Mouse (Mus musculus) thymus, postnatal 10 days (tissue): ENCODE measurements around the gene Exoc6.

ENCODE experiments used
- DNase-seq, 2 experiments: peaks; one replicate each; pipeline ENCODE4 v3.0.0; 2021; ENCODE audit warnings: low spot score in 2 of 2

Exoc6 gene

GRCm38 (mm10) chr19:37574802-37575201 lies 24.6 kb downstream of the Exoc6 start:
- no peak for DNase-seq

GRCm38 (mm10) chr19:37579607-37580006 lies 29.4 kb downstream of the Exoc6 start:
- no peak for DNase-seq

- DNase-seq, result no peak
These were observed 30.2 kb downstream of the Exoc6 start for GRCm38 (mm10) chr19:37580438-37580837.

- DNase-seq, result no peak
These were observed 35.0 kb downstream of the Exoc6 start for GRCm38 (mm10) chr19:37585210-37585609.

GRCm38 (mm10) chr19:37585684-37586083 lies 35.5 kb downstream of the Exoc6 start:
- no peak for DNase-seq

- DNase-seq, result no peak
These were observed 40.3 kb downstream of the Exoc6 start for GRCm38 (mm10) chr19:37590544-37590943.

- DNase-seq, result peak in 1 of 2 experiments; percentile 27
These were observed 52.0 kb downstream of the Exoc6 start for GRCm38 (mm10) chr19:37601968-37602848.

GRCm38 (mm10) chr19:37609991-37610390 lies 59.8 kb downstream of the Exoc6 start:
- DNase-seq, result no peak

- no peak for DNase-seq
These were observed 62.7 kb downstream of the Exoc6 start for GRCm38 (mm10) chr19:37612893-37613292.

- no peak for DNase-seq
These were observed 64.9 kb downstream of the Exoc6 start for GRCm38 (mm10) chr19:37615039-37615630.

GRCm38 (mm10) chr19:37647994-37648393 lies 97.8 kb downstream of the Exoc6 start:
- DNase-seq, result no peak

- no peak for DNase-seq
These were observed 100.3 kb downstream of the Exoc6 start for GRCm38 (mm10) chr19:37650526-37650925.

- no peak for DNase-seq
These were observed 103.8 kb downstream of the Exoc6 start for GRCm38 (mm10) chr19:37654012-37654411.

GRCm38 (mm10) chr19:37656441-37656840 lies 106.2 kb downstream of the Exoc6 start:
- DNase-seq, result no peak

- no peak for DNase-seq
These were observed 115.0 kb downstream of the Exoc6 start for GRCm38 (mm10) chr19:37665256-37665655.

GRCm38 (mm10) chr19:37667855-37668594 lies 117.8 kb downstream of the Exoc6 start:
- no peak for DNase-seq

GRCm38 (mm10) chr19:37668657-37669056 lies 118.4 kb downstream of the Exoc6 start:
- DNase-seq, result no peak

GRCm38 (mm10) chr19:37669486-37669885 lies 119.3 kb downstream of the Exoc6 start:
- no peak for DNase-seq

GRCm38 (mm10) chr19:37673393-37673792 lies 123.2 kb downstream of the Exoc6 start:
- DNase-seq, result no peak

- DNase-seq, result no peak
These were observed 135.1 kb downstream of the Exoc6 start, which contains the start of gene Cyp26c1 for GRCm38 (mm10) chr19:37685281-37685680. Gene Cyp26c1, plus strand, starts transcription at chr19:37685581.

GRCm38 (mm10) chr19:37686347-37686746 lies 136.1 kb downstream of the Exoc6 start:
- DNase-seq, result no peak
